Mouse (Mus musculus) midbrain, embryonic 14.5 days (tissue): ENCODE measurements at regions not wholly inside any gene's neighbourhood (a gene's known extent, or its start where the extent isn't known, plus 50 kb on each side); places are given as distances from the start of the nearest gene placed in this dataset.

Source experiments
- ATAC-seq: fragments of 200-750 bp; cut with Nextera tagmentation; 2 replicates; pipeline ENCODE4 v1.8.0; 2017; ENCODE audit warnings: moderate number of reproducible peaks, moderate library complexity; ENCODE audit not compliant: low FRiP score, low TSS enrichment
- DNase-seq: peaks from one replicate; pipeline ENCODE4 v3.0.0-alpha.2; 2015
- H3K27ac ChIP-seq: fragments of 300-500 bp; sonication (generic); replicated peaks from 2 replicates; pipeline ENCODE4 v1.5.1; 2014; ENCODE audit warnings: mild to moderate bottlenecking, low read depth, low read length, moderate library complexity
- H3K27me3 ChIP-seq: fragments of 300-500 bp; sonication (generic); 2 replicates; pipeline ENCODE4 v1.6.1; 2014; ENCODE audit warnings: low read length, control low read depth, mixed read lengths; ENCODE audit not compliant: control insufficient read depth, insufficient read depth
- H3K36me3 ChIP-seq: fragments of 300-500 bp; sonication (generic); 2 replicates; pipeline ENCODE4 v1.6.1; 2014; ENCODE audit warnings: low read length, control low read depth; ENCODE audit not compliant: control insufficient read depth, insufficient read depth
- H3K4me1 ChIP-seq: fragments of 300-500 bp; sonication (generic); 2 replicates; pipeline ENCODE4 v1.6.1; 2014; ENCODE audit warnings: mild to moderate bottlenecking, antibody characterized with exemption, low read length, control low read depth; ENCODE audit not compliant: control insufficient read depth, insufficient read depth
- H3K4me2 ChIP-seq: fragments of 300-500 bp; sonication (generic); 2 replicates; pipeline ENCODE4 v1.6.1; 2014; ENCODE audit warnings: mild to moderate bottlenecking, low read length, moderate library complexity
- H3K4me3 ChIP-seq: fragments of 300-500 bp; sonication (generic); replicated peaks from 2 replicates; pipeline ENCODE4 v1.5.1; 2014; ENCODE audit warnings: low read depth, low read length
- H3K9ac ChIP-seq: fragments of 300-500 bp; sonication (generic); replicated peaks from 2 replicates; pipeline ENCODE4 v1.6.1; 2014; ENCODE audit warnings: mild to moderate bottlenecking, low read length, moderate library complexity
- H3K9me3 ChIP-seq: fragments of 300-500 bp; sonication (generic); 2 replicates; pipeline ENCODE4 v1.6.1; 2016; ENCODE audit warnings: low read length, control low read depth, mixed read lengths; ENCODE audit not compliant: control insufficient read depth
- whole genome bisulfite sequencing: fragments of 180-500 bp; shearing (Covaris S2); extraction: QIAGEN DNeasy Blood & Tissue Kit; methylation state at CpG from one replicate; pipeline ENCODE4 v1.1.7; 2014; 5-methylcytosine and 5-hydroxymethylcytosine counted together

- 82% methylated on average over 8 of the region's 8 CpGs for WGBS
- DNase-seq: no peak
- Histone ChIP-seq H3K36me3 (no peaks in the 10 kb centered on the region), H3K9me3 (no peaks in the 10 kb centered on the region), H3K27ac (no peak overlapping the region), H3K4me3 (no peak overlapping the region), H3K27me3 (peaks cover 58% of the 10 kb centered on the region), H3K4me2 (no peak overlapping the region), H3K9ac (no peak overlapping the region), H3K4me1 (no peaks in the 10 kb centered on the region)
- no peak for ATAC-seq
These were observed 131.8 kb upstream of the Ngf start for GRCm38 (mm10) chr3:102337881-102338280.

DNA sequence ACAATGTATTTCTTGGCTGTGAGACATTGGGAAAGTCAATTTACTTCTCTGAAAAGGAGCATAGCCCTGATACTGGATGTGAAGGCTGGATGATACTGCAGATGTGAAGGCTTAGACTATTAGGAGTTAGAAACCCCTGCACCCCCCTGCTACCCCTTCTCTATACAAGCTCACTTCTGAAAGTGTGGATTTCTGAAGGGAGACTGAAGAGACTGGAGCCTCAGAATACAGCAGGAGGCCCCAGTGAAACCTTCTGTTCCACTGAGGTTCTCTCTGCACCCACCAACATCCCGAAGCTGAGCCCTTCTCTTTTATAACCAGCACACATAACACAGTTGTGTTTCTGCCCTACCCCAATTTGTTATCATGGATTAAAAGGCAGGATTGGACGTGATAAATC is 131.7 kb upstream of the Vangl1 start:
- H3K4me3 ChIP-seq: no peak overlapping the region
- 77% methylated on average over 2 of the region's 2 CpGs for WGBS
- no peak for DNase-seq
- no peak overlapping the region for H3K4me2 ChIP-seq
- ATAC-seq: no peak
- peaks cover 42% of the 10 kb centered on the region for H3K27me3 ChIP-seq
- H3K9me3 ChIP-seq: no peaks in the 10 kb centered on the region
- H3K4me1 ChIP-seq: no peaks in the 10 kb centered on the region
- H3K9ac ChIP-seq: no peak overlapping the region
- no peak overlapping the region for H3K27ac ChIP-seq
- no peaks in the 10 kb centered on the region for H3K36me3 ChIP-seq

DNA sequence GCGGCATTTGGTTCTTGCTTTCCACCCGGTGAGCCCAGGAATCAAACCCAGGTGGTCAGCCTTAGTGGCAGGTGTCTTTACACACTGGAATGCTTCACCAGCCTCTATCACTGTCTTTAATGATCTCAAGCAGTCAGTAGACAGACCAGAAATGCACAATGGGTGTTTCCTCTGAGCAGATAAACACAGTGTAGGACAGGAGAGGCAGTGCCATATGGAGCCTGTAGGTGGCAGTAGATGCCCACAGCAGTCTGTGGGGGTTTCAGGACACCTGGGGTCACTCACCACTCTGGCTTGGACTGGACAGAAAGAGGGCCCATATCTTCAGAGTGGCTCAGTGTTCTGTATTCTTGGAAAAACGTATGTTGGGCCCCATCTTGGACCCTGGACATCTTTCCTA is 130.7 kb upstream of the Vangl1 start:
- H3K4me2 ChIP-seq: no peak overlapping the region
- ATAC-seq (no peak), DNase-seq (peak; percentile 45)
- H3K27me3 ChIP-seq: peaks cover 32% of the 10 kb centered on the region
- no peak overlapping the region for H3K27ac ChIP-seq
- H3K9me3 ChIP-seq: no peaks in the 10 kb centered on the region
- no peak overlapping the region for H3K9ac ChIP-seq
- WGBS: 77% methylated on average over 3 of the region's 3 CpGs
- no peaks in the 10 kb centered on the region for H3K36me3 ChIP-seq
- no peak overlapping the region for H3K4me3 ChIP-seq
- no peaks in the 10 kb centered on the region for H3K4me1 ChIP-seq

- Histone ChIP-seq H3K4me2 (no peak overlapping the region), H3K9ac (no peak overlapping the region), H3K36me3 (no peaks in the 10 kb centered on the region), H3K4me3 (no peak overlapping the region), H3K9me3 (no peaks in the 10 kb centered on the region), H3K27me3 (peaks cover 19% of the 10 kb centered on the region), H3K4me1 (no peaks in the 10 kb centered on the region), H3K27ac (no peak overlapping the region)
- no peak for DNase-seq
- WGBS: 71% methylated on average over 3 of the region's 3 CpGs
- no peak for ATAC-seq
These were observed 127.7 kb upstream of the Vangl1 start for GRCm38 (mm10) chr3:102332221-102332620.

DNA sequence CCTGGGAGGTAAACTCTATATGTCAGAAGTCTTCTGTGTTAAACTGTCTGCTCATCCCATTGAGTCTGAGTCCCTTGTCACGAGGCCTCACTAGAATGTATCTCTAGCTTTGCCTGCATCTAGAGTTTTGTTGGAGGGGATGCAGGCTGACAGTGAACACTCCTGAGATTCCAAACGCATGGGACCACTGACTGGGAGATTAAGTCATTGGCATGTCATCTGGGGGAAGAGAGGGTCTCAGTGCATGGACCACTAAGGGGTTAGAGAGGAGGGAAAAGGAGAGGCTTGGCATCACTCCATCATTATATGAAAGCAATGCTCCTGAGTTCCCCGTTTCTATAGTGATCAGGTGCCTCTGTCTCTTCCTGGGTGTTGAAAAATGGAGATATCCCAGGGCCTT is 114.8 kb upstream of the Vangl1 start:
- H3K27ac ChIP-seq: no peak overlapping the region
- H3K36me3 ChIP-seq: no peaks in the 10 kb centered on the region
- no peaks in the 10 kb centered on the region for H3K27me3 ChIP-seq
- H3K4me2 ChIP-seq: no peak overlapping the region
- no peaks in the 10 kb centered on the region for H3K4me1 ChIP-seq
- H3K9me3 ChIP-seq: no peaks in the 10 kb centered on the region
- no peak overlapping the region for H3K4me3 ChIP-seq
- ATAC-seq (no peak), DNase-seq (no peak)
- H3K9ac ChIP-seq: no peak overlapping the region
- WGBS: 71% methylated on average over 3 of the region's 3 CpGs

DNA sequence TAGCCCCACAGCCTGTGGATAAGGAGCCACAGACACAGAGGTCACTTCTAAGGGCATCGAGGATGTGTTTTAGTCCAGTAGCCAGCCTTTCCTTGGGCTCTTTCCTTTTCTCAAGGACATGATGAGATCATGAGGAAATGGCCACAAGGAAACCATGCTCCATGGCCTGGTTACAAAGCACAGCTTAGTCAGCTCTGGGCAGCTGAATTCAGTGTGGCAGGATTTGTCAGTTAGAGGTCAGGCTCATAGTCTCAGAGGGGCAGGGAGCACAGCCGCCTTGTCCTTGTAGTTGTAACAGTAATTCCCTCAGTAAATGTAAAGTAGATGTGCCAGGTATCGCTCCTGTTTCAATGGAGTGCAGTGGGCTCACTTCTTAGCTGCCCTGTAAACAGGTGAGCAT is 111.7 kb upstream of the Vangl1 start:
- 82% methylated on average over 3 of the region's 3 CpGs for WGBS

DNA sequence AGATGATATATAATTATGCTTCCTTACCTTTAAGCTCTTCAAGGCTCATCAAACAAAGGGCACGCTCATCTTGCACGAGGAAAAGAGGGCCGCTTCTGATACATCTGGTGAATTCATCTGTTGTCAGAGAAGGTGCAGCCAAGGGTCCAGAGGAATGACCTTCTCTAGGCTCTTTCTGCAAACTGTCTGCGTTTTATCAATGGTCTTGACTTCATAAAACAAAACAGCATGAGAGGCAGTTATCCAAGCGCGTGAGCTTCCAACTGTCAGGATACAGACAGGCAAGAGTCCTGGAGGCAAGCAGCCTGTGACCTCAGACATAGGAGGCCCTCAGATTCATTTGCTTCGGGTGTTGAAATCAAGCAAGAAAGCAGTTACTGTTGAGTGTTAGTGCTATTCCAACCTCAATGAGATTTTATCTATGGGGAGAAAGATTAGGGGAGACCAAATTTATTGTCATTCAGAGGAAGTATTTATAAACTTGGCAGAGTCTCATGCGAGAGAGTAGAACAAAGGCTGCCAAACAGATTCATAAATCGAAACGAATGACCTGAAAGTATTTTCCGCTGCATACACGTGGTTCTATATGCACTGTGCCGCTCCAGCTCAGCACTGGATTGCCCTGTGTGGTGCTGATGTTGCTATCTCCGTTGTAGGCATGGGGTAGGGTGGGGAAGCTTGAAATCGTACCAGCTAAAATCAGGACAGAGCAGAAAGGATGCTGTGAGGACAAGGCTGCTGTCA is 107.2 kb upstream of the Vangl1 start:
- 80% methylated on average over 15 of the region's 15 CpGs for WGBS
- H3K4me3 ChIP-seq: no peak overlapping the region
- no peak overlapping the region for H3K4me2 ChIP-seq
- no peaks in the 10 kb centered on the region for H3K4me1 ChIP-seq
- DNase-seq: no peak
- no peaks in the 10 kb centered on the region for H3K27me3 ChIP-seq
- no peak for ATAC-seq
- no peaks in the 10 kb centered on the region for H3K36me3 ChIP-seq
- H3K27ac ChIP-seq: no peak overlapping the region
- no peak overlapping the region for H3K9ac ChIP-seq
- H3K9me3 ChIP-seq: no peaks in the 10 kb centered on the region

More for the DNA sequence above, 111.7 kb upstream of the Vangl1 start:
- ATAC-seq (no peak), DNase-seq (no peak)
- Histone ChIP-seq H3K4me3 (no peak overlapping the region), H3K4me1 (no peaks in the 10 kb centered on the region), H3K9me3 (no peaks in the 10 kb centered on the region), H3K36me3 (no peaks in the 10 kb centered on the region), H3K4me2 (no peak overlapping the region), H3K27ac (no peak overlapping the region), H3K9ac (no peak overlapping the region), H3K27me3 (no peaks in the 10 kb centered on the region)

DNA sequence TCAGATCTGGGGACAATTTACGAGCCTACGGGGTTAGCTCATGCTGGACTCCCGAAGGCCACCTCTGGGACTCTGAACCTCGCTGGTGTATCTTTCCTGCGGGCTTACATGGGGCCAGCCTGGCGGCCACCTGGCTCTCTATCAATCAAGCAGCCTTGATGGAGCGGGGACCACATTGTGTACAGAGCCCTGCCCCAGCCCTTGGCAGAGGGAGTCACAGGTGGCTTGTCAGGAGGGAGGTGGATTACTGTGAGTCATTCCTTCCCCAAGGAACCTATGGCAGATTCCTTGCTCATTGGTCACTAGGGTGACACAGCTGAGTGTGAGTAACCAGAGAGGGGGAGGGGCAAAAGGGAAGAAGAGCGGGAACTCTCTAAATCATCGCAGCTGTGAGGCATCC is 105.8 kb upstream of the Vangl1 start:
- no peaks in the 10 kb centered on the region for H3K9me3 ChIP-seq
- ATAC-seq (no peak), DNase-seq (no peak)
- no peak overlapping the region for H3K27ac ChIP-seq
- no peaks in the 10 kb centered on the region for H3K4me1 ChIP-seq
- H3K36me3 ChIP-seq: no peaks in the 10 kb centered on the region
- no peak overlapping the region for H3K4me3 ChIP-seq
- no peaks in the 10 kb centered on the region for H3K27me3 ChIP-seq
- H3K4me2 ChIP-seq: no peak overlapping the region
- WGBS: 85% methylated on average over 9 of the region's 9 CpGs
- H3K9ac ChIP-seq: no peak overlapping the region

- WGBS: 25% methylated on average over 9 of the region's 9 CpGs
- DNase-seq: peak; percentile 76
- no peak overlapping the region for H3K9ac ChIP-seq
These were observed 105.3 kb upstream of the Vangl1 start for GRCm38 (mm10) chr3:102309756-102310155.

More at GRCm38 (mm10) chr3:102309756-102310155, 105.3 kb upstream of the Vangl1 start:
- Histone ChIP-seq H3K27ac (no peak overlapping the region), H3K9me3 (no peaks in the 10 kb centered on the region), H3K4me2 (no peak overlapping the region), H3K27me3 (no peaks in the 10 kb centered on the region), H3K36me3 (no peaks in the 10 kb centered on the region), H3K4me1 (no peaks in the 10 kb centered on the region), H3K4me3 (no peak overlapping the region)
- ATAC-seq: no peak
